Mouse (Mus musculus) limb, embryonic 15.5 days (tissue): ENCODE measurements at regions not wholly inside any gene's neighbourhood (a gene's known extent, or its start where the extent isn't known, plus 50 kb on each side); places are given as distances from the start of the nearest gene placed in this dataset.
"Not testable (repeated sequence)": the region's sequence is repeated elsewhere in the genome, so short reads cannot be mapped to it uniquely, and the experiment has no call there.

Source experiments
- ATAC-seq: fragments of 200-750 bp; cut with Nextera tagmentation; 2 replicates; pipeline ENCODE4 v1.8.0; 2017; ENCODE audit warnings: low read depth, moderate TSS enrichment; ENCODE audit not compliant: insufficient number of reproducible peaks, low FRiP score, low TSS enrichment
- H3K27ac ChIP-seq: fragments of 300-500 bp; sonication (generic); 2 replicates; pipeline ENCODE4 v1.5.1; 2015; ENCODE audit warnings: moderate library complexity, mild to moderate bottlenecking, inconsistent platforms
- H3K27me3 ChIP-seq: fragments of 300-500 bp; sonication (generic); 2 replicates; pipeline ENCODE4 v1.6.1; 2015; ENCODE audit warnings: inconsistent platforms
- H3K36me3 ChIP-seq: fragments of 300-500 bp; sonication (generic); 2 replicates; pipeline ENCODE4 v1.6.1; 2015; ENCODE audit warnings: inconsistent platforms
- H3K4me1 ChIP-seq: fragments of 300-500 bp; sonication (generic); 2 replicates; pipeline ENCODE4 v1.6.1; 2015; ENCODE audit warnings: inconsistent platforms
- H3K4me2 ChIP-seq: fragments of 300-500 bp; sonication (generic); 2 replicates; pipeline ENCODE4 v1.6.1; 2015; ENCODE audit warnings: mild to moderate bottlenecking, inconsistent platforms
- H3K4me3 ChIP-seq: fragments of 300-500 bp; sonication (generic); 2 replicates; pipeline ENCODE4 v1.5.1; 2015; ENCODE audit warnings: mild to moderate bottlenecking, inconsistent platforms
- H3K9ac ChIP-seq: fragments of 300-500 bp; sonication (generic); 2 replicates; pipeline ENCODE4 v1.6.1; 2015; ENCODE audit warnings: inconsistent platforms
- H3K9me3 ChIP-seq: fragments of 300-500 bp; sonication (generic); 2 replicates; pipeline ENCODE4 v1.6.1; 2016; ENCODE audit warnings: inconsistent platforms
- WGBS: fragments of 180-500 bp; shearing (Covaris S2); methylation state at CpG from one replicate; pipeline ENCODE4 v1.1.7; 2015; 5-methylcytosine and 5-hydroxymethylcytosine counted together

- Histone ChIP-seq H3K9ac (no peak overlapping the region), H3K4me3 (no peak overlapping the region), H3K27me3 (no peaks in the 10 kb centered on the region), H3K36me3 (no peaks in the 10 kb centered on the region), H3K4me1 (no peaks in the 10 kb centered on the region), H3K27ac (no peak overlapping the region), H3K9me3 (no peaks in the 10 kb centered on the region), H3K4me2 (no peak overlapping the region)
- ATAC-seq, result no peak
Measured at GRCm38 (mm10) chr1:80969927-80970326, 106.8 kb upstream of the Nyap2 start.

GRCm38 (mm10) chr1:80969194-80969593 lies 107.6 kb upstream of the Nyap2 start:
- Histone ChIP-seq H3K9ac (no peak overlapping the region), H3K27ac (no peak overlapping the region), H3K27me3 (no peaks in the 10 kb centered on the region), H3K36me3 (no peaks in the 10 kb centered on the region), H3K4me1 (no peaks in the 10 kb centered on the region), H3K4me2 (no peak overlapping the region), H3K4me3 (no peak overlapping the region), H3K9me3 (no peaks in the 10 kb centered on the region)
- ATAC-seq, result no peak
- WGBS, result 60% methylated on average over 1 of the region's 1 CpGs

DNA sequence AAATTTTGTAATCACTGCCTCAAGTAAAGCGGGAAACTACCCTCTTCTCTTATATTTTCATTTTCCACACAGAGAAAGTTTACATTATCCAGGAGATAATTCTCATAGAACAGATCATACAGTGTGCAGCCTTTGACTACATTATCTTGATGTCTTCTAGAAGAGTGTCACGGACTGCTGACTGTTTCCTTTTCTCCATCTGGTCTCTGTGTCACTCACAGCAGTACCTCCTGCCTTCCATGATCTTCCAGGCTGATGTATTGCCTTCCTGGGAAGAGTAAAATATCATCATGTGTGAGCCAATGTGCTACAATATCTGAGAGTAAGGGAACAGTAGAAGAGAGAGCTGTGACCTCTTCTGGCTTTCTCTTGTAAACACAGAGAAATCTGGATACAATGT lies 111.0 kb upstream of the Nyap2 start:
- Histone ChIP-seq H3K9me3 (no peaks in the 10 kb centered on the region), H3K4me1 (no peaks in the 10 kb centered on the region), H3K4me3 (no peak overlapping the region), H3K27ac (no peak overlapping the region), H3K4me2 (no peak overlapping the region), H3K9ac (no peak overlapping the region), H3K36me3 (no peaks in the 10 kb centered on the region), H3K27me3 (no peaks in the 10 kb centered on the region)
- WGBS, result 74% methylated on average over 2 of the region's 2 CpGs
- no peak for ATAC-seq

GRCm38 (mm10) chr1:80964376-80964775 lies 112.4 kb upstream of the Nyap2 start:
- WGBS, result 77% methylated on average over 5 of the region's 5 CpGs
- Histone ChIP-seq H3K4me2 (no peak overlapping the region), H3K27me3 (no peaks in the 10 kb centered on the region), H3K9me3 (no peaks in the 10 kb centered on the region), H3K4me1 (no peaks in the 10 kb centered on the region), H3K4me3 (no peak overlapping the region), H3K36me3 (no peaks in the 10 kb centered on the region), H3K27ac (no peak overlapping the region), H3K9ac (no peak overlapping the region)
- no peak for ATAC-seq

DNA sequence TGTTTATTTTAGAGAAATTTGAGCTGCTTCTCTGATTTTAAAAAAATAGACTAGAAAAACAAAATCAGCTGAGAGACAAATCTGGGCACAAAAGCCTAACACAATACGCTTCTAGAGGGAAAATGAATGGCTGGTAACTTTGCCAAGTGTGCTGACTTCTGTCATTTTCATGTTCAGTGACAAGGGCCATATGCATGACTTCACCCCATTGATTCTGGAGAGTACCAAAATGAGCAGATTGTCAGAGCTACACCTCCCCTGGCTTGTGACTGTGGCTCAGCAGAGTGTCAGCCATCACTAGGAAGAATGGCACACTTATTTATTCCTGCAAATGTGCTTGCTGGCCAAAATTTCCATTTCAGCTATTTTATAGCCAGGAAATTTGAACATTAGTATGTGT lies 112.9 kb upstream of the Nyap2 start:
- H3K9me3 ChIP-seq, result no peaks in the 10 kb centered on the region
- no peaks in the 10 kb centered on the region for H3K36me3 ChIP-seq
- H3K9ac ChIP-seq, result no peak overlapping the region
- no peak overlapping the region for H3K27ac ChIP-seq
- no peaks in the 10 kb centered on the region for H3K4me1 ChIP-seq
- ATAC-seq, result no peak
- WGBS, result 79% methylated on average over 1 of the region's 1 CpGs
- H3K4me2 ChIP-seq, result no peak overlapping the region
- H3K4me3 ChIP-seq, result no peak overlapping the region
- no peaks in the 10 kb centered on the region for H3K27me3 ChIP-seq

DNA sequence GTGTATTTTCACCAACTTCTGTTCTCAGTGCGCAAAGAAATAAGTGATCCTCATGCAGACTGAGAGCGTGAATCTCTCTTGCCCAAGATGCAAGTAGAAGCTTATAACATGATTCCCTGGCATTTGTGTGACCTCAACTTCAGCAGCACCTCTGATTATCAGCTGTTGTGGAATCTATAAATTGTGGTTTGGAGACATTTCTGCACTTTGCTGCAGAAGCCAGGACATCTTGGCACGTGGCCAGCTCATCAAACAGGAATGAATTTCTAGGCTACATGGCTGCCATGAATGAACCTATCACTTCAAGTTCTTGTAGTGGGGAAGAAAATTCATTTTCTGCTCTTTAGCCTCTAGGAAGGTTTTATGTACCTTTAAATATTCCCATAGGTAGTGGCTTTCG lies 126.3 kb upstream of the Nyap2 start:
- Histone ChIP-seq H3K4me3 (no peak overlapping the region), H3K4me1 (no peaks in the 10 kb centered on the region), H3K27ac (no peak overlapping the region), H3K9me3 (no peaks in the 10 kb centered on the region), H3K27me3 (no peaks in the 10 kb centered on the region), H3K9ac (no peak overlapping the region), H3K36me3 (no peaks in the 10 kb centered on the region), H3K4me2 (no peak overlapping the region)
- no peak for ATAC-seq
- 69% methylated on average over 4 of the region's 4 CpGs for WGBS

- H3K4me2 ChIP-seq, H3K4me3 ChIP-seq, H3K27ac ChIP-seq, H3K4me1 ChIP-seq, ATAC-seq, H3K27me3 ChIP-seq, H3K9ac ChIP-seq, H3K36me3 ChIP-seq, H3K9me3 ChIP-seq: not testable (repeated sequence)
Measured at GRCm38 (mm10) chr1:80946049-80946448, 130.7 kb upstream of the Nyap2 start.

DNA sequence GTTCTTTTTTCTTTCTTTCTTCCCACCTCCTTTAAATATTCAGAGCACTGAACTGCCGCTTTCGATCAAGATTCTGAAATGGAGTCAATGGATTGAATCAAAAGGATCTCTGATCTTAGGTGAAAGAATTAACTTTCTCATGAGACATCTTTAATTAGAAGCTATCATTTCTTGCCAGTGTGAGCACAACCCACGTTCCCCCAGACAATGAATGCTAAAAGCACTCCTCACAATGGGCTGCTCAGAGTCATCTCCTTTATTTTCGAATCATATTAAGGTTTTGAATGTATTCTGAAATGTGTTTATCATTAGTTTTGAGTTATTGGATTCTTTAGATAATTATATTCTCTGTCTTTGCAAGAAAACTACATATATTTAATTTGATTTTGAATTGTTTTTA lies 137.4 kb upstream of the Nyap2 start:
- no peaks in the 10 kb centered on the region for H3K27me3 ChIP-seq
- ATAC-seq, result no peak
- H3K9me3 ChIP-seq, result no peaks in the 10 kb centered on the region
- no peaks in the 10 kb centered on the region for H3K4me1 ChIP-seq
- H3K4me3 ChIP-seq, result no peak overlapping the region
- H3K27ac ChIP-seq, result no peak overlapping the region
- H3K4me2 ChIP-seq, result no peak overlapping the region
- WGBS, result 79% methylated on average over 4 of the region's 4 CpGs
- H3K9ac ChIP-seq, result no peak overlapping the region
- no peaks in the 10 kb centered on the region for H3K36me3 ChIP-seq

GRCm38 (mm10) chr1:80899281-80899680 lies 141.0 kb upstream of the Dock10 start:
- H3K4me3 ChIP-seq, result no peak overlapping the region
- H3K4me2 ChIP-seq, result no peak overlapping the region
- H3K36me3 ChIP-seq, result no peaks in the 10 kb centered on the region
- ATAC-seq, result no peak
- 77% methylated on average over 4 of the region's 4 CpGs for WGBS
- no peaks in the 10 kb centered on the region for H3K9me3 ChIP-seq
- H3K4me1 ChIP-seq, result no peaks in the 10 kb centered on the region
- H3K27me3 ChIP-seq, result no peaks in the 10 kb centered on the region
- H3K27ac ChIP-seq, result no peak overlapping the region
- H3K9ac ChIP-seq, result no peak overlapping the region

- H3K4me1 ChIP-seq, result no peaks in the 10 kb centered on the region
- no peak overlapping the region for H3K27ac ChIP-seq
- no peaks in the 10 kb centered on the region for H3K9me3 ChIP-seq
- 55% methylated on average over 4 of the region's 4 CpGs for WGBS
- no peak overlapping the region for H3K4me2 ChIP-seq
- no peak overlapping the region for H3K4me3 ChIP-seq
- no peak overlapping the region for H3K9ac ChIP-seq
- no peak for ATAC-seq
- no peaks in the 10 kb centered on the region for H3K36me3 ChIP-seq
- H3K27me3 ChIP-seq, result no peaks in the 10 kb centered on the region
Measured at GRCm38 (mm10) chr1:80874140-80874849, 116.0 kb upstream of the Dock10 start.

DNA sequence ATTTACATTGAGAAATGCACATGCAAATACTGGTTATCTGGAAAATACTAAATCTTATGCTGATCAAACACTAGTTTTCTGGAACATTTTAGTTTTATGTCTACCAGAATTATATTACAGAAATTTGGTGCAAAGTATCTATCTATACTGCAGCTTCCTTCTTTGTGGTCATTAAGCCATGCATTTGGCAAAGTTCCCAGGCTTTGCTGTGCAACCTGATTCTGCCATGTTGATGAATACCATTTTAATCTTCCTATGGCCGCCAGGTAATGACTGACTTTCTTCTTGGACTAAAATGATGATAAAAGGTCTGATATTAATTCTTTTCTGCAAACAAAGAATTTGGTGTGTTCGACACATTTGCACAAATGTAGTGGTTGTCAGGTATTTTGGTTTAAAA lies 115.3 kb upstream of the Dock10 start:
- ATAC-seq, result no peak
- no peaks in the 10 kb centered on the region for H3K9me3 ChIP-seq
- H3K9ac ChIP-seq, result no peak overlapping the region
- H3K4me2 ChIP-seq, result no peak overlapping the region
- H3K4me1 ChIP-seq, result no peaks in the 10 kb centered on the region
- no peaks in the 10 kb centered on the region for H3K27me3 ChIP-seq
- no peaks in the 10 kb centered on the region for H3K36me3 ChIP-seq
- no peak overlapping the region for H3K27ac ChIP-seq
- no peak overlapping the region for H3K4me3 ChIP-seq
- WGBS, result 63% methylated on average over 2 of the region's 2 CpGs

DNA sequence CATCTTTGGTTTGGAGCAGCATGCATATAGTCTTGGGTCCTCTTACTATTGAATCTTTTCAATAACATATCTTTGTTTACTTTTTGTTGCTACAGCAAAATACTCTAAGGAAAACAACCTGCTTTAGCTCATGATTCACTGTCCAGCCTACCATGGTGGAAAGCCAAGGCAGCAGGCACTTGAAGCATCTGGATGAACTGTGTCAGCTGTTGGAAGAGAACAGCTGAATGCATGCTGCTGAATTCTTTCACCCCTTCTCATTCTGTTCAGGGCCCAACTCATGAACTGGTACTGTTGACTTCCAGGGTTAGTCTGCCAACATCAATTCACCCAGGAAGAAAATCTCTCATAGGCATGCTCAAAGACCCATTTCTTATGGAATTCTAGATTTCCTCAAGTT lies 110.5 kb upstream of the Dock10 start:
- no peak overlapping the region for H3K4me3 ChIP-seq
- no peak for ATAC-seq
- no peaks in the 10 kb centered on the region for H3K27me3 ChIP-seq
- H3K4me1 ChIP-seq, result no peaks in the 10 kb centered on the region
- no peaks in the 10 kb centered on the region for H3K9me3 ChIP-seq
- H3K36me3 ChIP-seq, result no peaks in the 10 kb centered on the region
- H3K27ac ChIP-seq, result no peak overlapping the region
- no peak overlapping the region for H3K4me2 ChIP-seq
- no peak overlapping the region for H3K9ac ChIP-seq

GRCm38 (mm10) chr1:80856981-80857380 lies 98.7 kb upstream of the Dock10 start:
- no peaks in the 10 kb centered on the region for H3K27me3 ChIP-seq
- 69% methylated on average over 2 of the region's 2 CpGs for WGBS
- no peak overlapping the region for H3K4me2 ChIP-seq
- no peak for ATAC-seq
- H3K9me3 ChIP-seq, result no peaks in the 10 kb centered on the region
- H3K9ac ChIP-seq, result no peak overlapping the region
- no peak overlapping the region for H3K4me3 ChIP-seq
- H3K4me1 ChIP-seq, result peaks cover 6% of the 10 kb centered on the region; the same call in 1 of the 2 replicates
- no peak overlapping the region for H3K27ac ChIP-seq
- no peaks in the 10 kb centered on the region for H3K36me3 ChIP-seq
